Comparison of ENCODE assay signal across 9 mouse cellular contexts in the genomic region with DNA sequence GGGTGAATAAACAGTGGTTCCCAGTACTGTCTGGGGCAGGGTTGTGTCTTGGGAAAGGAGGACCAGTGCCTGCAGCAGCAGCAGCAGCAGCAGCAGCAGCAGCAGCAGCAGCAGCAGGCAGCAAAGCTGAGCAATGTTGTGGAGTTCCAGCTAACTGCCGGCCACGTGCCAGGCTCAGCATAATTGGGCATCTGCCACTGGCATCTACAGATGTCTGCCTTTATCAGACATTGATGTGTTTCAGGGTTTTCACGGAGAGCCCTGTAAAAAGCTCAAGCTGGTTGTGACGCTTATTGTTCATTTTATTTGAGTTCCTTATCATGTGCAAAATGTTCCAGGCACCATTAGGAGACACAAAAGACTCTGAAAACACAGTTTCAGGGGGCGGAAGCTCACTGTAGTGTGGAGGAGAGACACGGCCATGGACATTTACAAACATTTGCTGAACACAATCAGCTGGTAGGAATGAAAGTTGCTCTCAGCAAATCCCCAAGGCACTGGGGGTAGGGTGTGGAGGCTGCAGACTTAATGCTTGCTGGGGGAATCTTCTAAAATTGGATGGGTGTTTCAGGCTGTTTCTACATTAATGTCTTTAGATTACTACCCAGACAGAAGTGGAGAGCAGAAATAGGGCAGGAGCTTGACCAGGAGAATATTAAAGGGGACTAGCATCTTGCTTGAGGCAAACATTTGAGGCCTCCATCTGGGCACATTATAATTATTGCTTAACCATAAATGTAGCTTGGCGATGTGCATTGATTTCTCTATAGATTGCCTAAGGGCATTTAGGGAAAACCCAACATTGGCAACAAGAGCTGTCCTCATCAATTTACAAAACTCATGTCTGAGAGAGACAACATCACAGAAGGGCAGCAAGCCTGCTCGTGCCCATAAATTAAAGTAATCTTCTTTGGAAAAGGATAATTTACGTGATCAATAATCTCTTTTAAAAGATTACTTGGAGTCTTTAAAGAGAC. TPM values are rescaled to one million over a fixed set of nuclear protein-coding genes. Genes with fewer than 3 reads are reported as not detected.
DNase-seq lines count a peak whose midpoint lies in the region; ATAC-seq lines count a peak whose summit lies in the region.
"Had no signal": no experiment of that assay in that cellular context is flagged by ENCODE, and none has a peak within 500 bp of the region (broad histone marks: within the 10 kb centered on the region; RNA-seq: fewer than 3 reads in every experiment).

No protein-coding gene starts in this region.

- ATAC-seq in megakaryocyte-erythroid progenitor cell, adult 5-6 weeks (replicated peaks; ENCODE audit: low FRiP score, low TSS enrichment, poor library complexity, severe bottlenecking): no peak

- peak; percentile 19 to 46 for DNase-seq in heart, postnatal 14 days
- no peak for DNase-seq in heart, postnatal 25 days (ENCODE audit: low spot score)
- peak; percentile 42 to 47 for DNase-seq in frontal cortex, postnatal 10 days (ENCODE audit: low spot score in 2 of 2)
- peak; percentile 55 for DNase-seq in left cerebral cortex, adult 11 months (ENCODE audit: low spot score)
- DNase-seq in right cerebral cortex, postnatal 14 days: peak; percentile 63
- DNase-seq in adipocyte (ENCODE audit: low spot score): no peak
- no peak for DNase-seq in spleen, adult 18-20 months

- intact Hi-C loops in heart, postnatal 14 days (cut with DNase I): no loop called here
- intact Hi-C loops in heart, postnatal 25 days (cut with DNase I): no loop called here

RNA-seq across cellular contexts. Expression of a gene that starts 36.8 kb away (rescaled TPM):
- total RNA-seq in heart, postnatal 14 days (2021): 1 to 10 TPM; 5.3 to 5.6 TPM
- 1 to 10 TPM; 3.6 to 4.9 TPM for total RNA-seq in heart, postnatal 25 days (2021)
- total RNA-seq in megakaryocyte-erythroid progenitor cell, adult 5-6 weeks (2014; fragmentation: Nextera tagmentation): 0.07 TPM in 1 of 2 replicates, not detected in the other
- total RNA-seq in megakaryocyte-erythroid progenitor cell, adult 5-6 weeks (2017): not detected in 2 replicates
- total RNA-seq: G1E had no signal

Comparison
In these comparisons a context has a peak if more than half of its experiments do, and no peak if none do; other contexts are left out.
1. DNase-seq: peak in heart, postnatal 14 days (2 of 2), frontal cortex, postnatal 10 days (2 of 2), left cerebral cortex, adult 11 months (single experiment) and right cerebral cortex, postnatal 14 days (single experiment); none in heart, postnatal 25 days (single experiment), adipocyte (single experiment) and spleen, adult 18-20 months (0 of 2).
2. RNA of a gene that starts 36.8 kb away (total RNA-seq): 5.3 to 5.6 TPM in heart, postnatal 14 days and 3.6 to 4.9 TPM in heart, postnatal 25 days; 0.07 TPM in megakaryocyte-erythroid progenitor cell, adult 5-6 weeks; every median in the first group is over 4 times any median in the second.